Mouse (Mus musculus) heart, postnatal 36 days (tissue): Measurements from ENCODE around the gene Ctdsp2. TPM values are rescaled to one million over a fixed set of nuclear protein-coding genes. Genes with fewer than 3 reads are reported as not detected.
A peak's percentile ranks its signal among the peaks of the same experiment; 100 is the strongest.

ENCODE experiments used
- DNase-seq, 2 experiments: peaks; one replicate each; pipeline ENCODE4 v3.0.0; 2021 to 2022
- intact Hi-C: fragments of 180-260 bp; cut with DNase I; formaldehyde crosslinking; loops from one replicate; pipeline ENCODE4 v1.15.1; 2025
- microRNA-seq, 2 experiments: library from miRNA; unstranded; fragments of <30 nt; microRNA quantifications; one replicate each; pipeline ENCODE4 v1.2.0; 2021; ENCODE audit warnings: borderline number of aligned reads in 2 of 2
- total RNA-seq, 2 experiments: library from RNA; stranded (reverse); gene quantifications; 2 replicates each; pipeline ENCODE4 v1.2.3; 2021

The Ctdsp2 gene
- total RNA-seq, 2 experiments from 2014 or later: 131 to 136 TPM

DNA sequence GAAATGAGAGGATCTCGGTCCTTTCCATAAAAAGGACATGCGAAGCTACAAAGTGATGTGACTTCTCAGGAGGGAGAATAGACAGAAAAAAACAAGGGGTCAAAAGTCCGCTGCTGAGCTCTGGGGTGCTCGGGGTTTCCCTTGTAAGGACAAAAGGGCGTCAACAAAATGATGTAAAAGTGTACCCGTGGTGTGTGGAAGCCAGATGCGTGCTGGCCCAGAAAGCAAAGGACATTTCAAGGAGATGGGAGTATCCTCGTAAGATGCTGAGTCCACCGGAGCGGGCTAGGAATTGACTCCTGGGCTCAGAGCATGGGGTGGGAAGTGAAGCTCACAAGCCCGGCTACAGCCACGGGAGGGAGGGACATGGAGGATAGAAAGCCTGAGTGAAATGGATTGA is 59.1 kb downstream of the Ctdsp2 start:
- intact Hi-C loops: no loop called here
- no peak for DNase-seq

- DNase-seq: peak in 1 of 2 experiments; percentile 21
- intact Hi-C loops: no loop called here
These were observed 62.2 kb downstream of the Ctdsp2 start for GRCm38 (mm10) chr10:127040569-127041214.

- DNase-seq: no peak
- intact Hi-C loops: no loop called here
These were observed 62.8 kb downstream of the Ctdsp2 start, which contains the start of the genes Mettl1 and Eef1akmt3 for GRCm38 (mm10) chr10:127041274-127041766. Gene Mettl1 (plus strand): TSS chr10:127041414. Gene Eef1akmt3 (minus strand): TSS chr10:127041513.

- intact Hi-C loops: no loop called here
- DNase-seq: peak; percentile 88 to 95
These were observed 63.3 kb downstream of the Ctdsp2 start for GRCm38 (mm10) chr10:127041774-127042338.

GRCm38 (mm10) chr10:127042468-127043115 is 64.1 kb downstream of the Ctdsp2 start:
- DNase-seq: no peak
- intact Hi-C loops: no loop called here

- intact Hi-C loops: no loop called here
- no peak for DNase-seq
These were observed 64.7 kb downstream of the Ctdsp2 start for GRCm38 (mm10) chr10:127043187-127043586.

- no peak for DNase-seq
- intact Hi-C loops: no loop called here
These were observed 69.4 kb downstream of the Ctdsp2 start, which contains the start of gene Cyp27b1 for GRCm38 (mm10) chr10:127047954-127048353. Gene Cyp27b1 (plus strand): TSS chr10:127048250.

DNA sequence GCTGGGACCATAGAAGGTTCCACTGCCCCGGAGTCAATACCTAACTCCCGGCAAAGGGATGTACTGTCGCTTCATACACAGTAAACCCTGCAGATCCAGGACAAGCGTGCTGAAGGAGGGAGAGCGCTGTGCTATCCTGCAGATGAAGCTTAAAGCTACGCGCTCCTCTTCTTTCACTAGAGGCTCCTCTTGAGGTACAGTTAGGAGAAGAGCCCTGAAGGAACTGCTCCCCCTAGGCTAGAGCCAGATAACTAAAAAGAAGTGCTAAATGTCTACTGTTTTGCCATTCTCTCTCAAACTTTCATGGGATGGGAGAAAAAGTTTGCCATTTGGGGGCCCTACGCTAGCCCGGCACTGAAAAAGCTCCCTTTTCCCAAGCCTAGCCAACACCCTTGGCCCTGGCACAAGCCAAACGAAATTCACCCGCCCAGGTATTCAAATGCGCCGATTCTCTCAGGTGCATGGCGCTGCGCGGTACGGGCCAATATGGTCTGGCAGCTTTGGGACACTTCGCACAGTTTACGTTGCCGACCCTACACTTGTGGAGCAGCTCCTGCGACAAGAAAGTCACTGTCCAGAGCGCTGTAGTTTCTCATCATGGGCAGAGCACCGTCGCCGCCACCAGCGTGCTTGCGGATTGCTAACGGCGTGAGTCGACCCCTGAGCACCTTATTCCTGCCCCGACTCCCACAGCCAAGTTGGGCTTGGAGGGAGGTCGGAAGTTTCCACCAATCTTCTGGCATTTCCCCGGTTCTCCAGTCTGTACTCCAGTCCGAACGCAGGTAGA is 70.3 kb downstream of the Ctdsp2 start:
- DNase-seq: no peak
- intact Hi-C loops: no loop called here

Small RNA genes within 50 kb of the gene (microRNA-seq; reads per million reads assigned to microRNA genes)
- 32.5 to 36.3 reads per million in 2 experiments for gene Mir26a-2
- 0.67 to 0.72 reads per million in 2 experiments for gene Mir546

Other genes starting within 250 kb of the Ctdsp2 start
- gene Atp23, start 77.4 kb upstream of the Ctdsp2 start, total RNA-seq: 1 to 10 TPM; 3.6 to 4.4 TPM
- under 1 TPM; 0.35 to 0.80 TPM for gene Avil, start 22.0 kb downstream of the Ctdsp2 start, total RNA-seq
- gene Tsfm, start 52.1 kb downstream of the Ctdsp2 start, total RNA-seq: 10 to 100 TPM; 56.1 to 62.2 TPM
- 1 to 10 TPM; 7.7 to 7.9 TPM for gene Mettl1, start 62.7 kb downstream of the Ctdsp2 start, total RNA-seq
- gene Eef1akmt3, start 62.8 kb downstream of the Ctdsp2 start, total RNA-seq: not detected
- gene Cyp27b1, start 69.5 kb downstream of the Ctdsp2 start, total RNA-seq: under 1 TPM; 0.14 to 0.31 TPM
- gene March9, start 81.5 kb downstream of the Ctdsp2 start, total RNA-seq: 1 to 10 TPM; 2.3 to 2.9 TPM
- 10 to 100 TPM; 76.7 to 85.5 TPM for gene Cdk4, start 84.8 kb downstream of the Ctdsp2 start, total RNA-seq
- 10 to 100 TPM; 43.8 to 46.9 TPM for gene Tspan31, start 91.5 kb downstream of the Ctdsp2 start, total RNA-seq
- 1 to 10 TPM; 5.6 to 7.0 TPM for gene Agap2, start 96.6 kb downstream of the Ctdsp2 start, total RNA-seq
- 10 to 100 TPM; 25.2 to 29.7 TPM for gene Os9, start 142.4 kb downstream of the Ctdsp2 start, total RNA-seq
- gene B4galnt1, start 186.5 kb downstream of the Ctdsp2 start, total RNA-seq: 1 to 10 TPM; 1.6 to 2.7 TPM
- 10 to 100 TPM; 17.2 to 23.1 TPM for gene Slc26a10, start 201.9 kb downstream of the Ctdsp2 start, total RNA-seq
- 10 to 100 TPM; 12.4 to 12.8 TPM for gene Arhgef25, start 211.4 kb downstream of the Ctdsp2 start, total RNA-seq
- 10 to 100 TPM; 25.8 to 29.4 TPM for gene Dtx3, start 217.0 kb downstream of the Ctdsp2 start, total RNA-seq
- 10 to 100 TPM; 26.9 to 29.9 TPM for gene Pip4k2c, start 232.9 kb downstream of the Ctdsp2 start, total RNA-seq